Mouse (Mus musculus) liver, embryonic 14.5 days (tissue): ENCODE measurements around the gene Ell3.
"Not testable (repeated sequence)": the region's sequence is repeated elsewhere in the genome, so short reads cannot be mapped to it uniquely, and the experiment has no call there.

Experiments used
- CTCF ChIP-seq: IDR thresholded peaks from 2 replicates; pipeline ENCODE4 v1.5.1; 2016; ENCODE audit warnings: antibody characterized with exemption, low read depth, control low read depth
- EP300 ChIP-seq: IDR thresholded peaks from 2 replicates; pipeline ENCODE4 v1.6.1; 2016; ENCODE audit warnings: antibody characterized with exemption, low read depth

DNA sequence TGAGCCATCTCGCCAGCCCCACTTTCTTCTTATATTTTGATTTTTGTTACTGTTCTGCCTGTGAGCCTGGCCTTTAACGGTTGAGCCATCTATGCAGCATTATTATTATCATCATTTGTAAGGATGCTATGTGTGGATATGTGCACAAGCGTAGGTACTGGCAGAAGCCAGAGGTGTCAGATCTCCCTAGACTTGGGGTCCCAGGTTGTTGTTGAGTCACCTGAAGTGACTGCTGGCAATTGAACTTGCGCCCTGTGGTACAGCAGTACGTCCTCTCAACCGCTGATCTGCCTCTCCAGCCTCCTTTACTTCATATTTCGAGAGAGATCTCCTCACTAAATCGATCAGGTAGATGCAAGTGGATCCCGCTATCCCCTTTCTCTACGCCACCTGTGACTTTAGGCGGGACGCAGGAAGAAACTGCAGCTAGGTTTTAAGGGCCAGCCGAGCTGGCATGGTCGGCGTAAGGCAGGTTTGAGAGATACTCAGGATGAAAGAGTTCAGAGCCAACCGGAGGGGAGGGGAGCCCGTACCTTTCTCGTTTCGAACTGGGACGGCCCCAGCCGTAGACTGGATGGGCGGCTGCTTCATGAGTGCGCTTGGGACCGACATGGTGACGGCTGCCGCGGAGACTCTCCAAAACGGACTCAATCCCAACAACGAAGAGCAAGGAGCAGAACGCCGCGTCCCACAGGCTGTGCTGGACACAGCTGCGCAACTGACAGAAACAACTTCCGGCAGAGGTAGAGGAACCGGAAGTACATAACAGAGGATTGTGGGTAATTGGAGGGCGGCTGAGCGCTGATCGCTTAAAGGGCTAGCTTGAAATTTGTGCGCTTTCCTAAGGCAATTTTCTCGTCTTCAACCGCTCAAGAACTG, 29.5 kb upstream of the Ell3 start, which contains the start of gene Mfap1b:
- TF ChIP-seq CTCF, EP300: not testable (repeated sequence)
